Mouse (Mus musculus) CD4-positive helper T cell, adult 2 months (primary cell): ENCODE results near the gene Prkcq.

Experiments
- DNase-seq: peaks from one replicate; pipeline ENCODE4 v3.0.0-alpha.2; 2012; ENCODE audit warnings: low read depth, missing footprints, low spot score

Prkcq gene

DNA sequence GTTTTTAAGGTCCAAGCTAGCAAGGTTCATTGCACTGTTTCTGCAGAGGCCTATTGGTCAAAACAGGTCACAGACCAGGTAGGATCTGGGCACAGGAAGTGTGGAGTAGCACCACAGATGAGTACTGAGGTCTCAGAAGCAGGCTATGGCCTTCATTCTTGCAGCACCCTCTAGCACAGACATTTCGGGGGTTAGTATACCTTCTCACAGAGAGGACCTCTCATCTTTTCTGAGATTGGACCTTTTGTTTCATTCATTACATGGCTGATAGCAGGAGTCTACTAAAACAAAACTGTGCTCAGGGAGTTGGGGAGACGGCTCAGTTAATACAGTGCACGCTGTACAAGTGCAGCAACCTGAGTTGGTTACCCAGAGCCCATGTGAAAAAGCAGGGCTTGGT lies 14.7 kb downstream of the Prkcq start:
- peak; percentile 38 for DNase-seq

DNA sequence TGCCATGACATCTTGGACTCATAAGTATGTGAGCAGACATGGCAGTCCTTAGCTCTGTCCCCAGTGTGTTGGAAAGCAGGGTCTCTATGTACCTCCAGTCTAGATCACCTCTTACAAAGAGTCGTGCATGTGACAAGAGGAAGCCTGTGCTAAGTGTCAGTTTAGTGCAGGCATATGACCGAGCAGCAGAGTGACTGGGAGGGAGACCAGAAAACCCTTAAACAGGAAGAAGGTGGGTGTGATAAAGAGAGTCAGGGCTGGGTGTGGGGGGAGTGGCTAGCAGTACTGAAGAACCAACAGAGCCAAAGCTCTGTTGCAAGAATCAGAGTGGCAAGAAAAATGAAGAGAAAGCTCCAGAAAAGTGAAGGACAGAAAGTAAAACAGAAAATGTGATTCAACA lies 15.3 kb downstream of the Prkcq start:
- DNase-seq: peak; percentile 91

DNA sequence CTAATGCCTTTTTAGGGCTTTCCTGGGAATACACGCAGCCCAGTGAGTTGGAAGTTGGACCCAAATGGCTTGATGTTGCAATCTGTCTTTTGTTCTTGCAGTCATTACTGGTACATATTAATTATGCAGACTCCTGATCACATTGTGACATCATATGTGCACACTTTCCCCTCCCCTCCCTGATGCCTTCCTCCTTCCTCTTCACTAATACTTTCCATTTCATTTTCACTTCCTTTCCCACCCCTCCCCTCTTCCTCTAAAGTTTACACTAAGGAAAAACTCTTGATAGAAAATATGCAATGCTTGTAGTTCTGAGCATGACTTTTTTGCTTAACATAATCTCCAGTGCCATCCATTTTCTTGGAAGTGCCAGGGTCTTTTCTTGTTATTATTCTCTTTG lies 16.4 kb downstream of the Prkcq start:
- DNase-seq: peak; percentile 79

DNA sequence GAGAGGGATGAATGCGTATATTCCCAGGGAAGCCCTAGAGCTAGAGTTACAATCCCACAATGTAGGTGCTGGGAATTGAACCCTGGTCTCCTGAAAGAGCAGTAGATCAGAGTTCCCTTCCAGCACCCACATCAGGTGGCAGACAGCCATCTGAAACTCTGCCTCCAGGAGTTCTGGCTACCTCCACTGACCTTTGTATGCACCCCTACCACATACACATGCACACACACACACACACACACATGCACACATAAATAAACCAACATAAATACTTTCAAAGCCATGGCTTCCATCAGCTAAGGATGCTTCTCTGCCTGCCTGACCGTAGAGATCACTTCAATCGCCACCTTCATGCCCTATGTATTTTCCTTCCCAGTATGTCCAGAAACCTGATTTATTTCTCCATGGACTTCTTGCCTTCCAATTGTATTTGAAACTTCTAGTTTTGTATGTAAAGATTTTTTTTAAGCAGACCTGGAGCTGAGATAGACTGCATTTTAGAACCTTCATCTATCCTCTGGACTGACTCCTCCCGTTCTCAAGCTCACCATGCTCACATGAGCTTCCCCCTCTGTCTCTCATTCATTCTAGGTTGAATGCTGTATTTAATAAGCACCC lies 17.4 kb downstream of the Prkcq start:
- DNase-seq: peak; percentile 64

DNA sequence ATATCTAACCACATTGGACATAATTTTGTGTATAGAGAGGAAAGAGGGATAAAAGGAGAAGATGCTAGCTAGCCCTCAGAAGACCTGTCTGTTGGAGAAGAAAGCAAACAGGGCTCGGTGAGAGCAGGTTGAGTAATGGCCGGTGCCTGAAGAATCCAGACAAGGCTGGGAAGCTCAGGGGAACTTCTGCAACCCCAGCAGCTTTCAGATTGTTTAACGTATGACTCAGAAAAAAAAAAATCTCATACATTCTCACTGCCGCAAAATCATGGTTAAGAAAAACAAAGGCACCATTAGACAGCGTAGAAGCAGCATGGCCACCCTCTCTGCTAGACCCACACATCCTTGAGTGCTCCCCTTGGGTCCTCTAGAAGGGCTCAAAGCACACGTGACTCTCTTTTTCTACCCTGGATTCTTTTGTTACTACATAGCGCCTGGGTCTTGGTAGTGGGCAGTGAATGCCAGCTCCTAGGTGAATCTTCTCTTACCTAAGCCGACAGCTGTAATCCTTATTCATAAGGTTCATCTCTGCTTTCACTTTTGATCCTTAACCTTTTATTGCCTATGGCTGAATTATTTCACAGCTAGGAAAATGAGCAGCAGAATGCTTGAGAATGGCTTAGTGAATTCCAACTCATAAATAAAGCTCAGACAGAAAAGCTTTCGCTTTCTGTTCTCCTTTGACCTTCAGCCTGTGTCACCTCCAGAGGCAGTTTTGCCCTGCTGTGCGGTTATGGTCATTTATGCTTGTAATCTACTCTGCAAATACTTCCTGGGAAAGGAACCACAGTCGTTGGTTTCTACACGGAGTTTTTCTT lies 20.6 kb downstream of the Prkcq start:
- DNase-seq: peak; percentile 79

DNA sequence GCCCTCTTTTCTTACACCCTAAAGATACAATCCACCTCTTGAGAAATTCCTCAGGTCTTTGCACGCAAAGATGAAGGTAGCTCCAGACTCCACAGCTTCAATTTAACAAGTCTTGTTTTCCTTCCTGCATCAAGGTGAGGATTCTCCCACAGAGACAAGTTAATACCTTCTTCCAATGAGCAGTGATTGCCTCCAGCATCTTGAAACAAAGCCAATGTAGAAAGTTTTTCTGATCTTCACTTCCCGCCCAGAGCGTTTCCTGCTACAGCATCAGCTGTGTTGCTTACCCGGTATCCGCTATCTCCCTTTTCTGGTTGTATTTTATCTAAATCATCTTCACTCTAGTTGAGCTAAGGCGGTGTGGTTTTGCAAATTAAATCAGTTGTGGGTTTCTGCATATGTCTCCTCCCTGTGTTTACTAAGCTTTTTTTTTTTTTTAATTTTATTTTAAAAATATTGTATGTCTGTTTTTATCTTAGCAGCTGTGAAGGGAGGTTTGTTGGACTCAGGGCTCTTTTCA lies 21.3 kb downstream of the Prkcq start:
- DNase-seq: peak; percentile 90

DNA sequence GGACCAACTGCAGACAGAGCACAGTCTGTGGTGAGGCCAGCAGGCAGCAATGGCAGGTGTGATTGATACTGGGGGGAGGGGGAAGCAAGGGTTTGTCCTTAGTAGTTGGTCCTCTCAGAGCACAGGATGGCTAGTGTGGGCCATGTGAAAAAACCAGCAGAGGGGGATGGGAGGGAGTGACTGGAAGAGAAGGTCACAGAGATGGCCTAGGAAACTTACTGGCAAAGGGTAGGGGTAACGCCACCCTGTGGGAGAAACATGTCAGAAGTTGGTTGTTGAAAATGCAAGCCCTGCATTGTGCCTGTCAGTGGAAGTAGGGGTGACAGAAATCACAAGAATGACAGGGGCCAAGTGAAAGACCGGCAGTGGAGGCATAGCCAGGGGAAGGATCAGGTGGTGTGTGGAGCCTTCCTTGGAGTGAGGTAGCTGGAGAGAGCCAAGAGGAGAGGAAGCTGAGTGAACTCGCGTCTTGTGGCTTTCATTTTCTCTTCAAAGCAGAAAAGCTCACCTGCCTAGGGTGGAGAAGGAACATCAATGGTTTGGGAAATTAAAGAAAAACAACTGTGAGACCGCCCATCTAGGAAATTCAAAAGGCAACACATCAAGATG lies 22.9 kb downstream of the Prkcq start:
- peak; percentile 88 for DNase-seq

DNA sequence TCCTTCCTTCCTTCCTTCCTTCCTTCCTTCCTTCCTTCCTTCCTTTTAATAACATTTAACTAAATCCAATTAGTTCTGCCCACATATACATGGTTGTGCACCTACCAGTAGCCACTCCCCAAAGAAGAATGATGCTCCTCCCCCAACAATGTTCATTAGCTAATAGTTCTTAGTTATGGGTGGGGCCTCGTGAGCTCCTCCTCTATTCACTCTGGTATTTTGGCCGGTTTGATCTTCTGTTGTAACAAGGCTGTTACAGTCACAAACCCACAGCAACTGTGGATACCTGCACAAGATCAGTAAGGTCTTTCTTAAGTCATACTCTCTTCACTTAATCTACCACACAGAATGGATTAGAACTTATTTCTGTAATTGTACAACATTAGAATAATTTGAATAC lies 24.2 kb downstream of the Prkcq start:
- peak; percentile 49 for DNase-seq

DNA sequence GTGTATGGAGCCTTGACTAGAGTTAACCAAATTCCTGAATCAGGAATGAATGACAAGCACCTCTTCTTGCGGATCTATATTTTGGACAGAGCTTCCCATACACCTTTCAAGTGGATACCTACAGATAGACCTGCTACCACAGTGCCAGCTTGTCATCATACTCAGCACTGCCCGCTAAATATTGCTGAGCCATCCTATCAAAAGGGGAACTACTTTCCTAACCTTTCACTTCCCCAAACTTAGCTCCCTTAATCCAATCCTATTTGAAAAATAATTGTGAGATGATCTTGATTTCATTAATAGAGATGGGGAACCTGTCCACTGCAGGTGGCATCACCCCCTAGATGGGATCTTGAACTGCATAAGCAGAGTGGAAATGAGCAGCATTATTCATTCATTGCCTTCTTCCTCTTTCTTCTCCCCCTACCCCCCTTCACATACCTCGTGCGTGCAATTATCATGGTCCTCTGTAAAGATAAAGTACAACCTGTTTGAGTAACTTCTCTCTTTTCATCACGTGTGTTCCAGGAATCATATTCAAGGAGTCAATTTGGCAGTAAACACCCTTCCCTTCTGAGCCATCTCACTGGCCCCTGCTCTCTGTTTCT lies 25.1 kb downstream of the Prkcq start:
- no peak for DNase-seq

DNA sequence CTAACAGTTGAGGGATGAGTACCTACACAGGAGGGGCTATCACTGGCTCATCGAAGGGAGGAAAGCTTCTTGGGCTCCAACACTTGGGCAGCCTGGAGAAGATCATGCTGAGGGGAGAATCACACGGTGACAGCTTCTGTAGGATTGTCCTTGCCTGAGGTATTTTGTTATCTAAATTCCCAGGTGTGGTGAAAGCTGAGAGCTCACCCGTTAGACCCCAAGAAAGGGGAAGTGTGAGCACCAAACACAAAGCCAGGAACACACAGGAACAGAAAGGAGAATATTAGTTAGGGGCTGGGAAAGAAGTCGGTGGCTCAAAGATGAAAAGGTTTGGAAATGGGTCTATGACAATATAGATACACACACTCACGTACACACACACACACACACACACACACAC lies 27.7 kb downstream of the Prkcq start:
- no peak for DNase-seq

DNA sequence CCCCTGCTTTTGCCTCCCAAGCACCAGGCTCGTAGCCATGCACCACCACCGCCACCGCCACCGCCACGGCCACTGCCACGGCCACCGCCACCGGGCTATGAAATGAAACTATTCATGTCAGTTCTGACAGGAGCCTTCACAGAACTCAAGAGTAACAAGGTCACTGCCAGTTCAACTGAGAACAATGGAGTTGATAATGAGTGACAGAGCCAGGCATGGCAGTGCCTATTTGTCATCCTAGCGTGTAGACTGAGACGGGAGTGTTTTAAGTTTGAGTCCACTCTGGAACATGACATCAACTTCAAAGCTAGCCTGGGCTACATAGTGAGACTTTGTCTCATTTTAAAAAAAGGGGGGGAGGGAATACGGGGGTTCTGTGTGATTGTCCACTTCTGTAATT lies 30.9 kb downstream of the Prkcq start:
- DNase-seq: peak; percentile 71

DNA sequence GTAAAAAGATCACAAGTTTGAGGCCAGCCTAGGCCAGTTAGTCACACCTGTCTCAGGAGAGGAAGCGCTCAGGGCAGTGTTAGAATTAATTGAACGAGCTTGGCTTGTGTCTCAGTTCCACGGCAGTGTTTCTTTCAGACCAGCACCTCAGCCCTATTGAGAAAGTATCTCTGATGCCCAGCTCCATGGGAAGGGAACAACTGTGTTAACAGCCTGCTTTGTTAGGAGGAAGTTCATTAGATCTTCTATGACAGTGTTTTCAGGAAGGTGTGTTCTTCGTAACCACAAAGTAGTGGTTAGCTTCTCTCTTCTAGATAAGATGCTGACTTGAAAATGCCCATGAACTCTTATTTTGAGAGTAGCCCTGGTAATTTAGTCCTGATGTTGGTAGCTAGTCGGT lies 31.4 kb downstream of the Prkcq start:
- DNase-seq: peak; percentile 81

DNA sequence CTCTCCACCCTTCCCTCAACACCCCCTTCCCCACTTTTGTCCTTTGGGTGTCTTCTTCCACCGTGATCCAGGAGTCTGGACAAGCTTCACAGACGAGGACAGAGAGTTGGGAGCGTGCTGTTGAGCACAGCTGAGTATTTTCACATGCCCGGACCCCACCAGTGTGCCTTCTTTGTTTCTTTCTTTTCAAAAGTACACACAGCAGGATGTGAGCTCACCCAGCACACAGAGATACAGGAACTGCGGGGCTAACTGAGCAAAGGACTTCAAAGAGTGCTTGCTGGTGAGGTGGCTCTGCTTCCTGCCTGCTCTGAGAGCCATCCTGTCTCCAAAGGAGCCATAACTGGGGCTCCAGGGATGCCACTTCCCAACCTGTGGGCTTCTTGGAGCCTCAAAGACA lies 32.3 kb downstream of the Prkcq start:
- DNase-seq: peak; percentile 87

DNA sequence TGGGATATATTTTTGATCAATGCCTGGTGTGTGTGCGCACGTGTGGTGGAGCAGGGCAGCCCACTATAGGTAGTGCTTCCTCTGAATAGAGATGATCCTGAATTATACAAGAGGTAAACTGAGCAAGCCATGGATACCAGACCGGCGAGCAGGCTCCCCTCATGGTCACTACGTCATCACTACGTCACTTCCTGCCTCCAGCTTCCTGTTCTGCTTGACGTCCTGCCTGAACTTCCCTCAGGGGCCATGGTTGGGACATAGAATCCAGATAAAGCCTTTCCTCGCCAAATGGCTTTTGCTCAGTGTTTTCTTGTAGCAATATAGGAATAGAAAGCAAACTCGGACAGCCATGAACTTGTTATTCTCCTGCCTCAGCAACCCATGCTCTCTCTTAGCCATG lies 33.1 kb downstream of the Prkcq start:
- peak; percentile 69 for DNase-seq

DNA sequence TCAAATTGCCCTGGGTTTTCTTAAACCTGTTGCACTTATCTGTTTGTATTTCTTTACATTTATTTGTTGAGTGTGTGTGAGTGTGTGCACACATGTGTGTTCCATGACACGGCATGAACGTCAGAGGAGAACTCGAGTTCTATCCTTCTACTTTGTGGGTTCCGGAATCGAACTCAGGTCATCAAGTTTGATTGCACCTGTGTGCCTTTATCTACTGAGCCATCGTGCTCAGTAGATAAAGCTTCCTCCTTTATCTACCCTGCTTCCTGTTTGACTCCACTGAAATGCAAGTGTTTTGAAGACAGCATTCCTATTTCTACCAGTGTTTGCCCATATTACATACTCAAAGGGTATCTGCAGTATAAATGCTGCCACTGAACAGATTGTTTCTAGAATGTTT lies 33.8 kb downstream of the Prkcq start:
- DNase-seq: peak; percentile 85

DNA sequence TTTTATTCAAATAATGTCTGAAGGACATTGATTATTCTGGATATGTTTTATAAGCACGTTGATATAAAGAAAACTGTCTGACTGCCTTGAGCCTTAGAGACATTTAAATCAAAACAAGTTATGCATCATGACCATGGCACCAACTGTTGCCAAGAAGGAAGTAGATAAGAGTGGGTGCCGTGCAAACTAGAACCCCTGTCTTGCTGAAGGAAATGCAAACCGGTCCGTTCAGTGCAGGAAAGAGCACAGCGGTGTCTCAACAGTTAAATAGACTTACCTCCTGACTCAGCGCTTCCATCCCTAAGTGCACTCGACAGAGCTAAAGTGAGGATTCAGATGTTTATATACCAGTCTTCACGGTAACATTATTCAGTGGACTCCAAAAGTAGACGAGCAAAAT lies 36.4 kb downstream of the Prkcq start:
- peak; percentile 49 for DNase-seq

DNA sequence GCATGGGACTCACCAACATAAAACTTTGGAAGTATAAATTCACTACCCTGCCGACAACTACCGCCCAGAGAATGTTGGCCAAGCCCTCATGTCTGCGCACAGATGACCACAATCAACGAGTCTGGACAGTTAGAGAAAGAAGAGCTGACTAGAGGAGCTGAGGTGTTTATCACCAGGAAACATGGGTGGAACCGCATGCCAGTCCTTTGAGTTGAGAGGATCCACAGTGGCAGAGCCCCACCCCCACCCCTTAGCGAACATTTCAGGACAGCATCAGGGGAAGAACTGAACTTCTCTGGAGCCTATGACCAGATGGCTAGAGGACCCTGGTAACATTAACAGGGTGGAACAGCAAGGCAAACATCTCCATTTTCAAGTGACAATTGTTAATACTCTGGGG lies 37.4 kb downstream of the Prkcq start:
- DNase-seq: no peak

DNA sequence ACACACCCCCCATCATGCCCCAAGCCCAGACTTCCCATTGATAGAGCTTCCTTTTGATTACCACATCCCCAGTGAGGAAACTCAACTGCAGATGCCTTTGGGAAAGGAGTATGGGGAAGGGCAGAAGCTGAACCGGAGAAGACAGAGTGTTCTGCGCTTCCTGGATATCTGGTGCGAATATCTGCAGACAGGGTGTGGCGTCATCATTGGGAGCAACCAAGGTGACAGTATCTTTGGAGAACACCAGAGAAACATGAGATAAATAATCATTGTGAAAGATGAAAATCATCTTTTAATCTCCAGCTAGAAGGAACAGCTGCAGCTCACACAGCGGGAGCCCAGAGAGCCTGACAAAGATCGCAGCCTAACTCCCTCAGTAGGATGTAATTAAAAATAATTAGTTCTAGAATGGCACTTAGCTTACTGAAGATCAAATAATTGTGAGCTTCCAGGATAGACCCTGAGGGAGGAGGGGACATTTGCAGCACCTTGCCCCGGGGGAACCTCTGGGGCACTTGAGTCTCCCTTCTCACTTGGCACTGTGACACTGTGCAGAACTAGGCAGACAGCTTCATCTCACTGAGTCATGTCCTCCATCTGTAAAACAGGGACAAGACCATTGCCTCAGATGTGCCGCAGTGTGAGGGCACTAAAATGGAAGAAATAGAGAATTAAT lies 38.5 kb downstream of the Prkcq start:
- DNase-seq: no peak

DNA sequence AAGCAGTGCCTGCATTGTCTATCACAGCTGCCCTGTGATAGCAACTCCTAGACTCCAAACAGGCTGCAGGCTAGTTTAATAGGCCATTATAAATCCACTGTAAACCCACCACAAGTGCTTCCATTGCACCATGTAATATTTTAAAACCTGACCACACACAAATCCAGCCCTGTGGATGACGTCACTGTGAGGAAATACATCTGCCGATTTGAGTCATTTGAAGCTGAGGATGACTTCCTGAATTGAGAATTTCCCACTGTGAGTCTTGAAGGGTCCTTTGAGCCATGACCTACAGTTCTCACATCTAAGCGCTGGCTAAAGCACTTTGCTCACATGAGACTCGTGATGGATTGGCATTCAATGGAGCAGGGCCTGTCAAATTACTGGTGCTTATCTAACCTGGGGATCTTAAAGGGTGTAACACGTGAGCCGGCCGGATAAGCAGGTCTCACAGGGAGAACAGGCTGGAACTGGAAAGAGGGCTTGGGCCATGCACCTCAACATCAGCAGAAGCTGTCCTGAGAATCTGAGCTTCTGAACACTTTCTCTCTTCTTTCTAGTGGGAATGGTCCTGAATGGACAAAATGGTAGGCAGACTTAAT lies 40.2 kb downstream of the Prkcq start:
- DNase-seq: peak; percentile 81

DNA sequence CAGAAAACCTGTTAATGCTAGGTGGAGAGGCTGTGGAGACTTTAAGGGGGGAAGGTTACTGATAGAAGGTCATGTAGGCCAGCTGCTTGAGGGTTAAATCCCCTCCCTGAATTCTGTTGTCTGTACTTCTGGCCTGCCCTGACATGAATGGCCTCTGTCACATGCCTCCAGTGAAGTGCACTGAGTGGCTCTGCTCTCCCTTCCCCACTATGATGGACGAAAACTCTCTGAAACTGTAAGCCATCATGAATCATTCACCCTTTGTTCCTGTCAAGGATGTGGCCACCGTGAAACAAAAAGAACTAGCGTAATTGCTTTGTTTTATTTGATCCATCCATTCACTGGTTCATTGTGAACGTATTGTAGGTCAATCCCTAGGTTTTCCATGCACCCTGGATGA lies 44.5 kb downstream of the Prkcq start:
- DNase-seq: peak; percentile 67

DNA sequence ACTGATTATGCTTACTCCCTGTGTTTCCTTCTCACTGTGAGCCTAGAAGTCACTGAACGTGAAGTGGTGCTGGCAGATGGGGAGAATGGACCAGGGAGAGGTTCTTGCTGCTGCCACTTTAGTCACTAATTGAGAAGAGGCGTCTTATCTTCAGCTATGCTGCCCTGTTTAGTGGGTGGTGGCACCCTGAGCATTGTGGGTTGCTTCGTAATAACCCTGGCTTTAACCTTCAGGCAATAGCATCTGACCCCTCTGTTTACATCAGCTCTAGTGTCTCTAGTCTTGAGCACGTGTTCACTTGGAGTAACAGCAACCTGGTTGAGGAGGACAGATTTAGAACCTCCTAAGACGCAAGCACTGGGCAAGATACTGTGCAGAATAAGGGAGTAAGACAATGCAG lies 44.9 kb downstream of the Prkcq start:
- no peak for DNase-seq
